Mouse (Mus musculus): ENCODE measurements around the gene Ubash3b. TPM values are rescaled to one million over a fixed set of nuclear protein-coding genes. Genes with fewer than 3 reads are reported as not detected.

Gene Ubash3b
- total RNA-seq, 1 experiment from 2014 or later = 2.1 TPM

DNA sequence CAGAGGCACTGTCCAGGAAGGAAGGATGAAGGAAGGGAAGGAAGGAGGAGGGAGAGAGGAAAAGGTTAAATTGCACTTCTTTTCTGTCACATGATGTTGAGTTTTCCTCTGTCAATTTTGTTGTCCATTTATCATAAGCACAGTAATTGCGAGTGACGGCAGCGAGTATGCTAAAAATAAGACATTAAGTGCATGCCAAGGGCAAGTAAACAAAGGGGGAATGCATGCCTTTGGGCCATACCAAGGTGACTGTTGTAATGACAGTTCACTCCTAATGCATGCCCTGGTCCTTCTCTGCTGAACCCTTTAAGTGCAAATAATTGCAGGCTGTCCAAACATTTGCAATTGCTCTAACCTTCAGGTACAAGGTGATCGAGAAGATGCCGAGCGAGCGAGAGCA lies 70.3 kb downstream of the Ubash3b start:
- no peak for DNase-seq

GRCm38 (mm10) chr9:41087831-41088383 lies 73.6 kb downstream of the Ubash3b start:
- DNase-seq = no peak

DNA sequence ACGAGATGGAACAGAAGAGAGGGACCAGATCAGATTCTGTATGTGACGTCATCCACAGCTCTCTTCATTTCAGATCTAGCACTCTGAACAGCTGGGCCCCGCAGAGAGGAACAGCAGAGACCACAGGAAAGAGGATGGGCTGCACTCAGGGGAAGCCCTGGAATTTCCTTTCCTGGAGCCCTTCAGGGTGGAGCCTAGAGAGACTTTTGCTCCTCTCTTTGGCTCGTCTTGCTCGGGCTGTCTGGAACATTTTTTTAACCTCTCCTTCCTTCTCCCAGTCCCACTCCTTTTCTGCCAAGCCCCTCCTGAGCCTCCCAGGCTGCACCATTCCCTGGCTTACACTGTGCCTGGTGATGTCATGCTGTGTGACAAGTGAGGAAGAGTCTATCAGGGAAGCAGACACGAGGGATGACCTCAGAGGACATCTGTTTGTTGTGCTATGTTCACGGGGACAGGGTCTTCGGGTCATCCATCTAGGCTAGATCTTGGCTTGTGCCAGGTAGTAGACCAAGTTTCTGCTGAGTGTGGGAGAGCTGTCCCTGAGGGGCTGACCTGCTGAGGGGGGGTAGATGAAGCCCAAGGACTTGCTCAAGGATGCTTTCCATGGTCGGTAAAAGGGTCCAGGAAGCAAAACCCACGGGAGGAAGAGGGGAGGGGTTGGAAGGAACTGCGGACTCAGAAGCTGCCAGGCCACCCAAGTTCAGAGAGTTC lies 77.2 kb downstream of the Ubash3b start:
- DNase-seq = no peak

- DNase-seq = no peak
Observed at GRCm38 (mm10) chr9:41083386-41084055, 78.0 kb downstream of the Ubash3b start.

DNA sequence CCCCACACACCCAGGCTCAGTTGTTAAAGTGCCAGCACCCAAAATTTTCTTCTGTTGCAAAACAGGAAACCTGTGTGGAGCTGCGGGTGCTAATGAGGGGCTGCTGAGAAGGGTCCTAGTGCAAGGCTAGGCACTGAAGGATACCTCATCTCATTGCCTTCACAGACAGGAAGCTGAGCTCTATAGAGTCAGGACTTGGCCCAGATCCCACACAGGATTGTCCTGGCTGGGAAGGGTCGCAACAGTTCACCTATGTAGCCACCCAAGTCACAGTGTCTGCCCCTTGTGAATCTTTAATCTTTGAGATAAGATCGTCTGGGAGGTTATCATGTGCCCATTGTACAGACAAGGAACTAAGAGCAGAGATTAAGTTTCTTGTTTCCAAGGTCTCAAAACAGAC lies 78.6 kb downstream of the Ubash3b start:
- DNase-seq = no peak

DNA sequence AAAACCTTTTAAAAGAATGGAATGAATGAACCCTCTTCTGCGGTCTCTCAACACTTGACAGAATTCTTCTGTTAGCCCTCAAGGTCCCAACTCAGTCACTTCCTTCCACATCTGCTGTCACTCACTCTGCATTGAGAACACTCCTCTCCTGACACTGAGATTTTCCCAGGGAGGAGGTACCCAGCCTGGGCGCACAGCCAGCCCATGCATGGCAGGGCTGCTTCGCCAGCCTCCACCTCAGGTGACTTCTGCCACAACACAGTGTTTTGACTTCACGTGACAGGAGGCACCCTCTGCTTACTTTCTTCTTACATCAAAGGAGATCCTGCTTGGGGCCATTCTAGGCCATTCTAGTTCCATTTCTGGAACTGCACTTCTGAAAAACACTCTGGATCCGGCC lies 80.6 kb downstream of the Ubash3b start:
- peak; percentile 19 for DNase-seq

DNA sequence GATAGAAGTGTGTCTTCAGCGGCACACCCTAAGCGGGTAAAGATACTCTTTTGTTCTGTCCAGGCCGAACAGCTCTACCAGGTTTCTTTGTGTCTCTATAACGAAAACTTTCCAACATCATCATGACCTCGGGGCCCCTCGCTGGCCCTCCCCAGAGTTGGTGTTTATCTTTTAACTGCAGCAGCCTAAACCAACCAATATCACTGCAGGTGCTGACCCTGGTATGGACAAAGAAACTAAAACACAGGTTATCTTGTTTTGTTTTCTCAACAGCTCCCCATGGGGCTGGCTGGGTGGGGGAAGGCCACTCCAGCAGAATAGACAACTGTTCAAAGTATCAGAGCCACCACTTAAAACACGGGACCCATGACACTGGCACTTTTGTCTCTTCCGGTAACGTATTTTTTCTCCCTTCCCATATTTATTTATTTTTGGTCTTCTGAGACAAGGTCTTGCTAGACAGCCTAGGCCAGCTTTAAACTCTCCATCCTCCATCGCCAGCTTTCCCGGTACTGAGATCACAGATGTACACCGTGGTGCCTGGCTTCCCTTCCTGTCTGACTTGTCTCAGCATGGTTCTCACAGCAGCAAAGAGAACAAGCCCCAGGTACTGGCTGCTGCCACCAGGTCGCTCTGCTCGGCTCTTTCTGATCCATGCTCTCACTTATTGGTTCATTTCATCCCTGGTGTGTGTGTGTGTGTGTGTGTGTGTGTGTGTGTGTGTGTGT lies 81.9 kb downstream of the Ubash3b start:
- no peak for DNase-seq

DNA sequence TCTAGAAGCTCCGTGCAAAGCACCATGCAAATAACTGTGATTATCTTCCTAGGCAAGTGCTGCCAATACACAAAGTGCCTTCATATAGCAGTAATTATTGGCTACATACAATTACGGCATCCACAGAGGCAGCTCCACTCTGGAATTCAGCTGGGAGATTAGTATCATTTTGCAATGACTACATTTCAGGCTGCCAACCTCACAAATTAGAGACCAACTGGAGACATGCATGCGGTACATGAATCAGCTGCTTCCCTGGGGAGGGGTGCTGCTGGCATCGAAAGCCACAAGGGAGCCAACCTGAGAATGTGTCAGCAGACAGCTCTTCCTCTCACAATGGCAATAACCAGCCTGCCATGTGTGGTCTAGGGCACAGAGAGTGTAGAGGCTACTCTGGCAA lies 83.3 kb downstream of the Ubash3b start:
- no peak for DNase-seq

DNA sequence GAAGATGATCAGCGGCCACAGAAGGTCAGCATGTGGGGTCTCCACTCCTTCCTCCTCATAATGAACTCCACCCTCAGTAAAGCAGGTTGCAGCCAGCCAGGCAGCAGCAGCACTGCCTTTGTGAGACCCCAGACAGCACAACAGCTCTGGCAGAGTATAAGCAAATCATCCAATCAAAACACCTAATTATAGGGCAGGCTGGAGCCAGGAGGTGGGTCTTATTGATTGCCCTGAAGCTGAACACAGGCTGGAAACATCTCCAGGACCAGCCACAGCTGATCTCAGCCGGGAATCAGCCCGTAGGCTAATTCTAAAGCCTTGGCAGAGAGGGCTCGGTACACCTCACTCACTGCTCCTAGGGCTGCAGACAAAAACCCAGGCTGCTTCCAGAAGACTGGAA lies 85.3 kb downstream of the Ubash3b start:
- DNase-seq = no peak

- no peak for DNase-seq
Observed at GRCm38 (mm10) chr9:41075528-41075927, 86.0 kb downstream of the Ubash3b start.

GRCm38 (mm10) chr9:41073196-41074009 lies 88.1 kb downstream of the Ubash3b start:
- DNase-seq = no peak

DNA sequence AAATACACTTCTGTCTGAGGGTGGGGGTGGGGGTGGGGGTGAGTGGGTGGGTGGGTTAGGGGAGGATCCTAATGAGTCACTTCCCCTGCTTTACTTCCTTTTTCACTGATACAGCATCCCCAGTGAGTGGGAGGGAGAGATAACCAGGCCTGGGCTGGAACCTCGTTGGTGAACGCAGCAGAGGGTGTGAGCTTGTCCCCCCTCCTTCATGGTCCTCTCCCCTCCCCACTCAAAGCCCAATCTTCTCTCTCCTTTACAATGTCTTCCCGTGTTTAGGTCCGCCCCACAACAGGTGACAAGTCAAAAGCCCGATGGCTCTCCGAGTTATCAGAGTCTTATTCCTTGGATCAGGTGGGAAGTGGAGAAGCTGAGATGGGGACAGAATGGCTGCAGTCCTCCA lies 88.7 kb downstream of the Ubash3b start:
- no peak for DNase-seq

DNA sequence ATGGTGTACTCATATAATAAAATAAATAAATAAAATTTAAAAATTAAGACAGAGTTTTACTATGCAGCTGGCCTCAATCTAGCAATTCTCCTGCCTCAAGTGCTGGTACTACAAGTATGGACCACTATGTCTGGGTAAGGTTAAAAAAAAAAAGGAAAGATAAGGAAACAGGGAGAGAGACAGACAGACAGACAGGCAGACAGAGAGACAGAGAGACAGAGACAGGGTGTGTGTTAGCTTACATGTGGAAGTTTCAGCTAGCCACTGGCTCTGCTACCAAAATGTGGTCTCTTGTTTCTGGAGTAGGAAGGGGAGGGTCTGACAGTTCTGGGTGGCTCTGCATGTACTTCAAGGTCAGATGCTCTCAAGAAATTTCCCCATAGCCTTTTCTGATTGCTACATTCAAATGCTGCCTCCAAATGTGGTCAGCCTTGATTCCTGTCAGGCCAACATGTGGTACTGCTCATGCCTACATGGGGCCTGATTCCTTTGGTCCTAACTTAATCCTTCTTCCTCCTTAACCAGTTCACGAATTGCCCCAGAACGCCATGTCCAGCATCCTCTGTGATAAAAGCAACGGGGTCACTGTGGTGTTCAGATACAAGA lies 89.5 kb downstream of the Ubash3b start:
- no peak for DNase-seq

- DNase-seq = no peak
Observed at GRCm38 (mm10) chr9:41070761-41071181, 90.7 kb downstream of the Ubash3b start.

DNA sequence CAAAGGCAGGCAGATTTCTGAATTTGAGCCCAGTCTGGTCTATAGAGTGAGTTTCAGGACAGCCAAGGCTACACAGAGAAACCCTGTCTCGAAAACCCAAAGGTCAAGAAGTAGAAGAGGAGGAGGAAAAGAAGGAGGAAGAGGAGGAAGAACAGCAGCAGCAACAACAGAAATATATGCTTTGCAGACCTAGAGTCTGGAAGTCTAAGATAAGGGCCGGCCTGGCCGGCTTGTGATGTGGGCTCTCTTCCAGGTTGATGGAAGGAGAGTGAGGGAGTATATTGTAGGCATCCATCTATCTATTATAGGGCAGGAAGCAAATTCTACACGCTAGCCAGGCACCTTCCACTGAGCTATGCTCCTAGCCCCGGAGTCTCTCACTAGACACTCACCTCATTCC lies 92.0 kb downstream of the Ubash3b start:
- DNase-seq = no peak

DNA sequence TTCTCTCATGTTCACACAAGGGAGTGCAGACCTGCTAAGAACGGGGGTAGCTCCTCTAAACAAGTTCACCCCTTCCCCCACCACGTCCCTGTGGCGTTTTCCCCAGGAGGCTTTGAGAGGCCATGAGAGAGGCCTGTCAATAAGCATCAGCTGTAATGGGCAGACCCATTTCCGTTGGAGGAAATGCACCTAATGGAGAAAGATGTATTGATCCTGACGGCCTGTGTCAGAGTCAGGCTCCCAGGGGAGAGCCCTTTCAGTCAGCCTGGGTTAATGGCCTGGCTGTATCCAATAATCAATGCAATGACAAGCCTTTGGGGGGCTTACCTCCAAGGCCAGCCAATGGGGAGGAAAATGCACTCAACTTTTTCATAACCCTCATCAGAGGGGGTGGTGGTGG lies 100.1 kb downstream of the Ubash3b start:
- DNase-seq = no peak

- no peak for DNase-seq
Observed at GRCm38 (mm10) chr9:41060617-41061016, 100.9 kb downstream of the Ubash3b start.

DNA sequence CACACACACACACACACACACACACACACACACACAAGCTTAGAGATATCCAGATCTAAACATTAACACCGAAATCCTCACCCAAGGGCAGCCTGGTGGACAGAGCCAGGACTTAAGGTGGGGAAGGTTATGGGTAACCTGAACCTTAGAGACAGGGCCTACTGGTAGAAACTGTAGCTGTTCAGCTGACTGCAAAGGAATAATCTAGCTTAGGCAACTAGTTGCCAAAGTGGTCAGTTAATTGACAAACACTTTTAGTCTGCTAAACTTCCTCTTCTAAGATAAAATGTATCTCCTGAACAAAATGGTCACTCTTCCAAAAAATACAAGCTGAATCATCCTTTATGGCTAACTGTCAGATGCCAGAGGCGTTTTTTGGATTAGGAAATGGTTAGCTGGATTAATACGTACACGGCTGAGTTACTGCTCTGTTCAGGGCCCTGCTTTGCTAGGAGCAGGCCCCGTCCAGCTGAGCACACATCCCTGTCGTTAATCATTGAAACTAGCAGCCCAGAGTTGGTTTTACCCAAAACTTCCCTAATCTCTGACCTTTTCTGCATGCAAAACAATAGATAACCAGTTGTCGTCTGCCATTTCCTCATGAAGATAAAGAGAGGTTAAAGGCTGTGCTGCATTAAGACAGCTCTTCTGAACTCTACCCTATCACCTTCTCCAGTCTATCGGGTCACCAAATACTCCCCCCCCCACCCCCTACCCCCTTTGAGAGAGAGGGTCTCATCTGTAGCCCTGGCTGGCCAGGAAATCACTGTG lies 102.5 kb downstream of the Ubash3b start:
- DNase-seq = no peak

- no peak for DNase-seq
Observed at GRCm38 (mm10) chr9:41054166-41054565, 107.3 kb downstream of the Ubash3b start.

- no peak for DNase-seq
Observed at GRCm38 (mm10) chr9:41053478-41053877, 108.0 kb downstream of the Ubash3b start.
